Mouse (Mus musculus): ENCODE measurements around the gene Coro7. TPM values are rescaled to one million over a fixed set of nuclear protein-coding genes. Genes with fewer than 3 reads are reported as not detected.
A peak's percentile ranks its signal among the peaks of the same experiment; 100 is the strongest.

The Coro7 gene
- polyA plus RNA-seq (2014; fragmentation: Nextera tagmentation; extraction: Ambion mirVana): 14.4 and 15.0 TPM in 2 replicates

DNA sequence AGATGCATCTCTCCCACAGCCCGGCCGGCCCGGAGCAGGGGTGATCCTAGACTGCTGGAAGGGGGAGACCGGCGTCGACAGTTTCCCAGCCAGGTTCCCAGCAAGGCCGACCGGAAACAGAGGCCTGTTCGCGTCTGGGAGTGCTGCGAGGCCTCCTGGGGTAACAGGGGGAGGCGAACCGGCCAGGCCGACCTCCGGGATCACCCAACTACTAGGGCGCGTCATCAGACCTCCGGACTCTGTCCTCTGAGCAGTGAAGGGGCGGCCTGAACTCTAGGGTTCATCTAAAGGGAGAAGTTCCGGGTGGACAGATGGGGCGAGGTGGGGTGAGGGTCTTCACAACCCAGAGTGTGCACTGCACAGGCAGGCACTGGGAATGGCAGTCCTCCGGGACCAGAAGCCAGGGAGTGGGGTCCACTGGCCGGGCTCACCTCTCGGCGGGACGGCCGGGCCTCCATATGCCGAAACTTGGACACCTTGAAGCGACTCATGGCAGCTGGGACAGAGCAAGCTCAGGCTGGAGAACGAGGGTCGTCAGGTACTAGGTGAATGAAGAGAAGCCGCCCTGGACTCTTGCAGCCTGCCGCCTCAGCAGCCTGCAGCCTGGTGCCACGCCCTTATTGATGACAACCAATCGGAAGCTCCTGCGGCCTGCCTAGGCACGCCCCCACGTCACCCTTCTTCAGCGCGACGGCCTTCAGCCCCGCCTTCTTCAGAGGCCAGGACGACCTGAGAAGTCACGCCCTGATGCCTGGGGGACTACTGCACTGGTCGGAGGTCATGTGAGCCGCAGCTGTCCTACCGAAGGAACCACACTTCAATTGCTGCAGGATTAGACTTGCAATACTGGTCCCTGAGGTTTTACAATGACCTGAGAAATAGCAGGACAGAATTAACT, at the start of gene Coro7:
TSS of gene Coro7 (minus strand) at position 657 of the 898 bp plus-strand sequence.
- Histone ChIP-seq H3K36me3 (ENCODE audit: control insufficient read depth, insufficient read depth, low read length) (no peaks in the 10 kb centered on the region), H3K27me3 (ENCODE audit: control insufficient read depth, insufficient read depth, low read length) (no peaks in the 10 kb centered on the region), H3K4me2 (replicated peaks; ENCODE audit: low read depth, low read length) (peak within 1 kb of the TSS; percentile 88), H3K9me3 (ENCODE audit: control insufficient read depth, low read length) (no peaks in the 10 kb centered on the region), H3K27ac (ENCODE audit: low read depth, low read length) (no peak within 1 kb of the TSS), H3K4me3 (ENCODE audit: low read depth, low read length) (peak within 1 kb of the TSS; percentile 58), H3K4me1 (replicated peaks; ENCODE audit: control insufficient read depth, insufficient read depth, low read length) (peaks cover 5% of the 10 kb centered on the region), H3K9ac (ENCODE audit: low read depth, low read length) (peak within 1 kb of the TSS; percentile 55)
- DNase-seq (ENCODE audit: low spot score): peak; percentile 91
- WGBS: under 1% methylated on average over 47 of the region's 47 CpGs
- peak; percentile 94 for ATAC-seq (ENCODE audit: low FRiP score)

DNA sequence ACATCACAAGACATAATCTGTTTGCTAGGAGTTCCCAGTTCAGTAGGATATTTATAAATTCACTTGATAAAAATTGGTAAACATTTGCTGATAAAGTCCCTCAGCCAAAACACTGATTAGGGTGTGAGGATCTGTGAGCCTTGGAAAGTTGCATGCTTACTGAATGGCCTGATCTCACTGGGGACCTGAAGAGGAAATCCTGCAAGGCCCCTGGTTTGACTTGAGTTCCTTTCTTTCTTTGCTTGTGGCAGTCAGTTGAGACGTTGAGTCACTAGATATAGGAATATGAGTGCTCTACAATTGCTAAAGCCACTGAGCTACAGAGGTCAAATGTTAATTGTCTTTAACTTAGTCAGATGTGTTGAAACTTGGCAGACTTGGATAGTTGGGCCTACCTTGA, 48.4 kb upstream of the Coro7 start:
- H3K4me3 ChIP-seq (ENCODE audit: low read depth, low read length): no peak overlapping the region
- no peak overlapping the region for H3K4me2 ChIP-seq (replicated peaks; ENCODE audit: low read depth, low read length)
- no peak overlapping the region for H3K27ac ChIP-seq (ENCODE audit: low read depth, low read length)
- no peaks in the 10 kb centered on the region for H3K9me3 ChIP-seq (ENCODE audit: control insufficient read depth, low read length)
- ATAC-seq (ENCODE audit: low FRiP score): no peak
- H3K9ac ChIP-seq (ENCODE audit: low read depth, low read length): no peak overlapping the region
- H3K4me1 ChIP-seq (replicated peaks; ENCODE audit: control insufficient read depth, insufficient read depth, low read length): no peaks in the 10 kb centered on the region
- H3K27me3 ChIP-seq (ENCODE audit: control insufficient read depth, insufficient read depth, low read length): no peaks in the 10 kb centered on the region
- H3K36me3 ChIP-seq (ENCODE audit: control insufficient read depth, insufficient read depth, low read length): no peaks in the 10 kb centered on the region
- no peak for DNase-seq (ENCODE audit: low spot score)
- 80% methylated on average over 1 of the region's 1 CpGs for WGBS

GRCm38 (mm10) chr16:4727526-4727925, 47.9 kb upstream of the Coro7 start:
- H3K4me1 ChIP-seq (replicated peaks; ENCODE audit: control insufficient read depth, insufficient read depth, low read length): no peaks in the 10 kb centered on the region
- H3K4me2 ChIP-seq (replicated peaks; ENCODE audit: low read depth, low read length): no peak overlapping the region
- no peaks in the 10 kb centered on the region for H3K36me3 ChIP-seq (ENCODE audit: control insufficient read depth, insufficient read depth, low read length)
- ATAC-seq (ENCODE audit: low FRiP score) (no peak), DNase-seq (ENCODE audit: low spot score) (no peak)
- no peak overlapping the region for H3K9ac ChIP-seq (ENCODE audit: low read depth, low read length)
- H3K9me3 ChIP-seq (ENCODE audit: control insufficient read depth, low read length): no peaks in the 10 kb centered on the region
- no peak overlapping the region for H3K27ac ChIP-seq (ENCODE audit: low read depth, low read length)
- WGBS: 95% methylated on average over 1 of the region's 1 CpGs
- no peaks in the 10 kb centered on the region for H3K27me3 ChIP-seq (ENCODE audit: control insufficient read depth, insufficient read depth, low read length)
- H3K4me3 ChIP-seq (ENCODE audit: low read depth, low read length): no peak overlapping the region

DNA sequence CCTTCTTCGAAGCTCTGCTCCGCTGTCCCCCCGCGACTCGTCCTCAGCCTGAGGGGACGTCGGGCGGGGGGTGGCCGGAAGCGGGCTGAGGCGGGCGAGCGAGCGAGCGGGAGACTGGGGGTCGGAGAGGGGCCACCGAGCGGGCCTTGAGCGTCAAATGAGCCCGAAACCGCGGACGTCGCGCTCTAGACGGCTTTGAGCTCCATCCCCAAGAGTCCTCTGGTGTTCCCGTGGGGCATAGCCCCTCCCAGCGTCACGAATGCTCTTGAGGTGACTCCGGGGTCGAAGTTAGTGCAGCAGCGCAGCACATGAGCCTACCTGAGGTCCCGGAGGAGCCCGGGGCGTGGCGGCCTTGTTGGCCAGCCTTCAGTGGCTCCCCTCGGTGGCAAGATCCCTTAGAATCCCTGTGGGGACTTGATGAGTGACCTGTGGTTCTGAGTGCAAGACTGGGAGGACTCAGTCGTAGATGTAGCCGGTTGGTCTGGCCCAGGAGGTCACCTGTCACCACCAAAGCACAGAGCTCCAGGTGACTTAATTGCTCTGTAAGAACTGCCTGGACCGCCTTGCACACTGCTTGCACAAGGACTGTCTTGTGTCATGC, 47.1 kb upstream of the Coro7 start:
- Histone ChIP-seq H3K9me3 (ENCODE audit: control insufficient read depth, low read length) (no peaks in the 10 kb centered on the region), H3K4me2 (replicated peaks; ENCODE audit: low read depth, low read length) (peak overlapping the region; percentile 66), H3K27me3 (ENCODE audit: control insufficient read depth, insufficient read depth, low read length) (no peaks in the 10 kb centered on the region), H3K27ac (ENCODE audit: low read depth, low read length) (peak overlapping the region; percentile 32; the same call in 1 of the 2 replicates), H3K4me3 (ENCODE audit: low read depth, low read length) (peak overlapping the region; percentile 52), H3K36me3 (ENCODE audit: control insufficient read depth, insufficient read depth, low read length) (no peaks in the 10 kb centered on the region), H3K4me1 (replicated peaks; ENCODE audit: control insufficient read depth, insufficient read depth, low read length) (no peaks in the 10 kb centered on the region), H3K9ac (ENCODE audit: low read depth, low read length) (peak overlapping the region; percentile 70)
- DNase-seq (ENCODE audit: low spot score) (no peak), ATAC-seq (ENCODE audit: low FRiP score) (peak; percentile 76)
- 1% methylated on average over 39 of the region's 40 CpGs for WGBS

DNA sequence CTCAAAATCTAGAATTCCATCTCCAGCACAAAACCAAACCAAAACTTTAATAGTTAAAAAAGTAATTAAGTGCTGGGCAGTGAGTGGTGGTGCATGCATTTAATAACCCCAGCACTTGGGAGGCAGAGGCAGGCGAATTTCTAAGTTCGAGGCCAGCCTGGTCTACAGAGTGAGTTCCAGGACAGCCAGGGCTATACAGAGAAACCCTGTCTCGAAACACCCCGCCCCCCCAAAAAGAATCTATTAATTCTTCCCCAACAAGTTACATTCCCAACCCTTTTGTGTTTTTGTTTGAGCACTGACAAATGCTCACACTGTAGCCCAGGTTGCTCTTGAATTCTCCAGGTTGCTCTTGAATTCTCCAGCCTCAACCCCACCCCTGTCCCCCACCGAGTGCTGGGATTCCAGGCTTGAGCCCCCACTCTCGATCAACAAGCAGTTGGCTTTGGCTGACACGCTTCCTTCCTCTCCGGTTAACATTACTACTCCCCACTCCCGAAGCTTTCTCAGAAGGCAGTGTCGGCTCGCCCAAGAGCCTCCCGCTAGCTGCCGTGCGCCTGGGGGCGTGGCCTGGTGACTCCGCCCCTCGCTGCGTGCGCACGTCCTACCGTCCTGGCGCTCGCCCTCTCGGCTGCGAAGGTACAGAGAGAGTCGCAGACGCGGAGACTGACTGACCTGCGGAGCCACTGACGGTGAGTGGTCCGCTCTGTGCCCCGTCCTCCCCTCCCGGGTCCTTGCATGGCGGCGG, 46.4 kb upstream of the Coro7 start, which contains the start of gene Hmox2:
TSS of gene Hmox2 (plus strand) at position 582 of the 748 bp plus-strand sequence.
- WGBS: 5% methylated on average over 34 of the region's 35 CpGs
- Histone ChIP-seq H3K9me3 (ENCODE audit: control insufficient read depth, low read length) (no peaks in the 10 kb centered on the region), H3K9ac (ENCODE audit: low read depth, low read length) (peak within 1 kb of the TSS; percentile 70), H3K36me3 (ENCODE audit: control insufficient read depth, insufficient read depth, low read length) (no peaks in the 10 kb centered on the region), H3K4me2 (replicated peaks; ENCODE audit: low read depth, low read length) (peak within 1 kb of the TSS; percentile 66), H3K4me3 (ENCODE audit: low read depth, low read length) (peak within 1 kb of the TSS; percentile 52), H3K4me1 (replicated peaks; ENCODE audit: control insufficient read depth, insufficient read depth, low read length) (no peaks in the 10 kb centered on the region), H3K27ac (ENCODE audit: low read depth, low read length) (peak within 1 kb of the TSS; percentile 32; the same call in 1 of the 2 replicates), H3K27me3 (ENCODE audit: control insufficient read depth, insufficient read depth, low read length) (no peaks in the 10 kb centered on the region)
- DNase-seq (ENCODE audit: low spot score): peak; percentile 97
- ATAC-seq (ENCODE audit: low FRiP score): peak; percentile 94

DNA sequence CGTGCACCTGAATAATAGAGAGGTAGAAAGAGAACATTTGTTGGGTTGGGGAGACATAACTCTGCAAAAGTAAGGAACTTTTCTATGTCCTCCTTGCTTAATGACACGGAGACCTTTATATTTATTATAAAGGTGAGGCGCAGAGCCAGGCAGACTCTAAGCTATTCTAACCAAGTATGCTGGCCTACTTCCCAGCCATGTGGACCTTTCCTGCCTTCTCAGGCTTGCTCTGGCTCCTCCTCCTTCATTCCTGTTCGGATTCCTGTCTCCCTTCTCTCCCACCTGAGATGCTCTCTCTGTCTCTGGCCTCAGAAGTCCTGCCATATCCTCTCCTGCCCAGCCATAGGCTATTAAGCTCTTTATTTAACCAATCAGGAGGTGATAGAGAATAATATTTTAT, 45.7 kb upstream of the Coro7 start:
- Histone ChIP-seq H3K9me3 (ENCODE audit: control insufficient read depth, low read length) (no peaks in the 10 kb centered on the region), H3K27me3 (ENCODE audit: control insufficient read depth, insufficient read depth, low read length) (no peaks in the 10 kb centered on the region), H3K4me1 (replicated peaks; ENCODE audit: control insufficient read depth, insufficient read depth, low read length) (no peaks in the 10 kb centered on the region), H3K4me2 (replicated peaks; ENCODE audit: low read depth, low read length) (no peak overlapping the region), H3K36me3 (ENCODE audit: control insufficient read depth, insufficient read depth, low read length) (no peaks in the 10 kb centered on the region), H3K4me3 (ENCODE audit: low read depth, low read length) (no peak overlapping the region), H3K9ac (ENCODE audit: low read depth, low read length) (no peak overlapping the region), H3K27ac (ENCODE audit: low read depth, low read length) (no peak overlapping the region)
- DNase-seq (ENCODE audit: low spot score): no peak
- WGBS: 79% methylated on average over 4 of the region's 4 CpGs
- no peak for ATAC-seq (ENCODE audit: low FRiP score)

DNA sequence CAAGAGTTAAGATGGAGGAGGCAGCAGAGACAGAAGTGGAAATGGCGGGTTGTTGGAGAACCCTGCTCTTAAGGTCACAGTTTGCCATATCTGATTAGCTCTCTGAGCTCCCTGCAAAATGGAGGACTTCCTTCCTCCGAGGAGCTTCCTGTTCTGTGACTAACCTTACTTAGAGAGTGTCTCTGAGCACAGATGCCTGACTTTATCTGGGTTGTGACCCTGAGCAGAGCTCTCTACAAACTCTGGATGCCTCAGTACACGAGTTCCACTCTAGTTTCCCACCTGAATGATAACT, 43.3 kb upstream of the Coro7 start:
- WGBS: 75% methylated on average over 3 of the region's 3 CpGs
- no peaks in the 10 kb centered on the region for H3K4me1 ChIP-seq (replicated peaks; ENCODE audit: control insufficient read depth, insufficient read depth, low read length)
- no peak overlapping the region for H3K9ac ChIP-seq (ENCODE audit: low read depth, low read length)
- no peak overlapping the region for H3K4me3 ChIP-seq (ENCODE audit: low read depth, low read length)
- no peak overlapping the region for H3K27ac ChIP-seq (ENCODE audit: low read depth, low read length)
- ATAC-seq (ENCODE audit: low FRiP score) (no peak), DNase-seq (ENCODE audit: low spot score) (no peak)
- no peaks in the 10 kb centered on the region for H3K27me3 ChIP-seq (ENCODE audit: control insufficient read depth, insufficient read depth, low read length)
- H3K4me2 ChIP-seq (replicated peaks; ENCODE audit: low read depth, low read length): no peak overlapping the region
- H3K9me3 ChIP-seq (ENCODE audit: control insufficient read depth, low read length): no peaks in the 10 kb centered on the region
- H3K36me3 ChIP-seq (ENCODE audit: control insufficient read depth, insufficient read depth, low read length): no peaks in the 10 kb centered on the region

GRCm38 (mm10) chr16:4722128-4722914, 42.7 kb upstream of the Coro7 start:
- no peak for DNase-seq (ENCODE audit: low spot score)
- Histone ChIP-seq H3K27ac (ENCODE audit: low read depth, low read length) (no peak overlapping the region), H3K27me3 (ENCODE audit: control insufficient read depth, insufficient read depth, low read length) (no peaks in the 10 kb centered on the region), H3K36me3 (ENCODE audit: control insufficient read depth, insufficient read depth, low read length) (no peaks in the 10 kb centered on the region), H3K4me1 (replicated peaks; ENCODE audit: control insufficient read depth, insufficient read depth, low read length) (no peaks in the 10 kb centered on the region), H3K9ac (ENCODE audit: low read depth, low read length) (no peak overlapping the region), H3K4me3 (ENCODE audit: low read depth, low read length) (no peak overlapping the region), H3K9me3 (ENCODE audit: control insufficient read depth, low read length) (no peaks in the 10 kb centered on the region), H3K4me2 (replicated peaks; ENCODE audit: low read depth, low read length) (no peak overlapping the region)
- 83% methylated on average over 7 of the region's 7 CpGs for WGBS
- ATAC-seq (ENCODE audit: low FRiP score): no peak
